Mouse (Mus musculus) left cerebral cortex, adult 9 months (tissue): ENCODE data around the gene Pabpn1l.
"Not testable (repeated sequence)": the region's sequence is repeated elsewhere in the genome, so short reads cannot be mapped to it uniquely, and the experiment has no call there.

Experiments
- DNase-seq, 2 experiments: peaks; one replicate each; pipeline ENCODE4 v3.0.0; 2022; ENCODE audit warnings: low spot score in 2 of 2

The Pabpn1l gene

DNA sequence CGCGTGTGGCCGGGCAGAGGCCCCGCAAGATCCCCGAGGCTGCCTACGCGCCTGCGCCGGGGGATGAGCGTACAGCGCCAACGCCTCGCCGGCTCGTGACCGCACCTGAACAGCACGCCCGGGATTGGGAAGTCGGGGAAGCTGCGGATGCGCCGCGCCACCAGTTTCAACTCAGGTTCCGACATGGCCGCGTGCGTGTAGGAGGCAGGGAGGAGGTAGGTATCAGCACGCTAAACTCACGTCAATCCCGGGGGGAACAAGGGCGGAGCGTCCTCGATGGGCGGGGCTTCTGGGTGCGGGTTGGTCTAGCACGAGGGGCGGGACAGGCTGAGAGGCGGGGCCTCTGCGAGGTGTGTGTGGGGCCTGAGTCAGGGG lies 45.9 kb downstream of the Pabpn1l start, which contains the start of gene Aprt:
Aprt (minus strand) TSS at position 262 of the 375 bp plus-strand sequence.
- peak; percentile 87 to 95 for DNase-seq

- DNase-seq = no peak
These were observed 46.5 kb downstream of the Pabpn1l start for GRCm38 (mm10) chr8:122575735-122576647.

DNA sequence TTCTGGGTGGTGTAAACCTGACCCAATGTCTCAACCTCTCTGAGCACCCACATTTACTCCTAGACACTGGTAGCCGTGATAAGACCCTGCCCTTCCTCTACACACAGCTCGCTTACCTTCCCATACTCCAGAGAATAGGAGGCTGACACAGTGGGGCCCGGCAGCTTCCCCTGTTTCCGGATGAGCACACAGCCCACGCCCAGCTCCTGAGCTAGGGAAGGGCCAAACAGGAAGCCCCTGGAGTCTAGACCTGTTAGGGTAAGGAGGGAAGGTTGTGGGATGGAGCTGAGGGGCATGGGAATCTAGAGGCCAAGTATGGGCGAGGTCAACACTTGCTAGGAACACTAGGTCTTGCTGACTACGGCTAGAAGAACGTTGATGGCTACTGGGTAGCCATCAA lies 47.3 kb downstream of the Pabpn1l start:
- no peak for DNase-seq

DNA sequence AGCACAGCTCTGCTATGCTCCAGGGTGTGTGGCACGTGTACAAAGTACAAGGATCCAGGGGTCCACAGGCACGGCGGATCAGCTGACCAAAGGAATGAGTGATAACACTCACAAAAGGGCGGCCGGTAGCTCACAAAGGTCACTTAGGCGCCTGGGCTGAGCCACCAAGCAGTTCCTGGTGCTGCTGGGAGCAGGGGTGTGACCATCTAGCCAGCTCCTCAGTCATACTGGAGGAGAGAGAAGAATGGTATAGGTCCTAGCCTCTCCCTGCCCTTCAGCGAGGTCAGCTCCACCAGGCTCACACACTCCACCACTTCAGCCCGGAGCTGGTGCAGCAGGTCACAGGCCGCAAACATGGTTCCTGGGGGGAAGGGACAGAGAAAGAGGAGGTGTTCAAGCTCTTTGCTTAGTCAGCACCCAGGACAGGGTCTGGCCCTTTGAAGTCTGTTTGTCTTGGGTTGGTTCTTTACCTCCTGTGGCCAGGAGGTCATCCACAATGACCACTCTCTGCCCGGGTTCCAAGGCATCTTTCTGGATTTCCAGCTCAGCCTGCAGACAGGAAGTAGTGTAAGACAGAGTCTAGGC lies 47.8 kb downstream of the Pabpn1l start:
- DNase-seq = no peak

GRCm38 (mm10) chr8:122574264-122574663 lies 48.3 kb downstream of the Pabpn1l start:
- no peak for DNase-seq

DNA sequence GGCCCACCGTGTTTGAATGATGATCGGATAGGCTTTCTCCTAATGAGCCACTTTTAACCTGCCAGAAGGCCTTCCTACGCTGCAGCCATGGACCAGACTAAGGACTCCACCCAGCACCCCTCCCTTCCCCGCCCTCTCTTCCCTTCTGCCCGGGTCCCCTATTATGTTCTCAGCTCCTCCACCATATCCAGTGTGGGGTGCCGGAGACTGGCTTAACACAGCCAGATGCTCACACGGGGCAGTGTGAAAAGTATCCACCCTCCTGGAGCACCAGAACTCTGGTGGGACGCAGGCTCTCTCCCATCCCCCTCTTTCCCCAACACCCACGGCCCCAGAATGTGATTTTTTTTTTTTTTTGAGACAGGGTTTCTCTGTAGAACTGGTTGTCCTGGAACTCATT lies 49.0 kb downstream of the Pabpn1l start:
- no peak for DNase-seq

DNA sequence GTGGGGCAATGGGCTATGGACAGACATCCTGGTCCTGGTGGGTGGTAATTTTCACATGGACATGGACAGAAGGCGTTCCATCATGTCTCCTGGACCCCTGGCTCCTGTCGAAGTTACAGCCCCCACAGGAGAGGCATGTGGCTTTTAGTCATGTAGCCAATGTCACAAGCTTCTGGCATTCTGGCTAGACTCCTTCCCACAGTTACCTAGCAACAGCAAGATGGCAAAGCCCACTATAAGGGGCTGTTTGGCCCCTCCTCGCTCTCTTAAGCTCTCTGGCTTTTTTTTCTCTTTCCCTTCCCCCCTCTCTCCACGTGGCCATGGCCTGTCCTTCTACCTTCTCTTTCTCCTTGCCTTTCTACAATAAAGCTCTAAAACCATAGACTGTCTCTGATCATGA lies 49.4 kb downstream of the Pabpn1l start:
- not testable (repeated sequence) for DNase-seq

DNA sequence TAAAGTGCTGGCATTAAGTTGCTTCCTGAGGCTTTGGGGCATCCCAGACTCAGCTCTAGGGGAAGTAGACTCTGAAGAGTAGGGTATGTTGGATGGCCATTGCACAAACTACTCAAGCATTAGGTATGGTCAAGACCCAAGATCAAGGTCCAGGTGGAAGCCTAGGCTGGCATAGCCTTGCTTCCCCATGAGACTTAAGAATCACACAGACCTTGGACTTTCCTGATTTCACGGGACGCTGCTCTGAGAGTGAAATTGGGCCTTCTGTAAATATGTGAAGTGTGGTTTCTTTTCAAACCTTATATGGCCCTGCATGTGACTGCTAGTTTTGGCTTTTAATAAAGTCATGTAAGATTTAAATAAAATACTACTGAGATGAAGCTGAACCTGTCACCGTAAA lies 49.8 kb downstream of the Pabpn1l start:
- DNase-seq = no peak

DNA sequence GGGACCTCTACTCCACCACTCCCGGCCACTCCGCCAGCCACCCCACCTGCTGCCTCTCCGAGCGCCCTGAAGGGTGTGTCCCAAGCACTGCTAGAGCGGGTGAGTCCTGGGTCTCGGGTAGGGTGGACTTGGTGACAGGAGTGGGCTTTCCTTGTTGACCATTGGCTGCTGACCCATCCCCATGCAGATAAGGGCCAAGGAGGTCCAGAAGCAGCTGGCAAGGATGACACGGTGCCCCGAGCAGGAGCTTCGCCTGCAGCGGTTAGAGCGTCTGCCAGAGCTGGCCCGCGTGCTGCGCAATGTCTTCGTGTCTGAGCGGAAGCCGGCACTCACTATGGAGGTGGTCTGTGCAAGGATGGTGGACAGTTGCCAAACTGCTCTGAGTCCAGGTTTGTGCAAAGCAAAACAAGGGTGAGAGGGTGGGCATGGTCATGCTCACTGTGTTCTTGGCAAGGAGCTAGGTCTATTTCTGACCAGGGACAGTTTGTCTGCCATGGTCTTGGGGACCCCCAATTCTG lies 50.7 kb downstream of the Pabpn1l start:
- DNase-seq = no peak

DNA sequence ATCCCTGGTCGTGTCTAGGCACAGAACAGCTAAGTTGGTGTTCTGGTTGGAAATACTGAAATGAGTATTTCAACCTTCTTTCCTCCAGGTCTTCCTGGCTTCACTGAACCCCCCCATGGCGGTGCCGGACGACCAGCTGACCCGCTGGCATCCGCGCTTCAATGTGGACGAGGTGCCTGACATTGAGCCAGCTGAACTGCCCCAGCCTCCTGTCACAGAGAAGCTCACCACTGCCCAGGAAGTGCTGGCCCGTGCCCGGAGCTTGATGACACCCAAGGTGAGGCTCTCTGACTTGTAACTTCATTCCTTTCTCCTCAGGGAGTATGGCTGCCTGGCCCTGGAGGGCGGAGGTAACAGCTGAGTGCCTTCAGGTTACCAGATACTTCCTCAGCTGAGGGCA lies 51.4 kb downstream of the Pabpn1l start:
- DNase-seq = no peak

GRCm38 (mm10) chr8:122569996-122570395 lies 52.5 kb downstream of the Pabpn1l start:
- no peak for DNase-seq
